Mouse (Mus musculus) left cerebral cortex, postnatal 10 days (tissue): ENCODE results near the gene Rc3h2. TPM values are rescaled to one million over a fixed set of nuclear protein-coding genes. Genes with fewer than 3 reads are reported as not detected.

Source experiments
- DNase-seq, 2 experiments: peaks; one replicate each; pipeline ENCODE4 v3.0.0; 2021 to 2022; ENCODE audit warnings: low spot score in 2 of 2, mixed read lengths in 1 of 2; ENCODE audit errors: extremely low spot score in 1 of 2
- intact Hi-C: fragments of 180-260 bp; cut with DNase I; formaldehyde crosslinking; loops from one replicate; pipeline ENCODE4 v1.15.1; 2025
- total RNA-seq, 2 experiments: library from RNA; stranded (reverse); gene quantifications; 2 replicates each; pipeline ENCODE4 v1.2.3; 2021

Rc3h2 gene
- total RNA-seq: 10 to 100 TPM; 91.1 to 93.3 TPM

GRCm38 (mm10) chr2:37422306-37423304 is at the start of gene Rc3h2:
Gene Rc3h2 (minus strand): TSS chr2:37422903.
- peak; percentile 96 to 97 for DNase-seq
- intact Hi-C loops: loop anchor here (10.0 kb wide), 1 partner anchor 352 kb away; the partner anchor contains the start of gene Crb2

- intact Hi-C loops: no loop called here
- DNase-seq: no peak
These were observed 43.6 kb upstream of the Rc3h2 start for GRCm38 (mm10) chr2:37466266-37466665.

- DNase-seq: no peak
- intact Hi-C loops: no loop called here
These were observed 38.0 kb upstream of the Rc3h2 start for GRCm38 (mm10) chr2:37460707-37461106.

DNA sequence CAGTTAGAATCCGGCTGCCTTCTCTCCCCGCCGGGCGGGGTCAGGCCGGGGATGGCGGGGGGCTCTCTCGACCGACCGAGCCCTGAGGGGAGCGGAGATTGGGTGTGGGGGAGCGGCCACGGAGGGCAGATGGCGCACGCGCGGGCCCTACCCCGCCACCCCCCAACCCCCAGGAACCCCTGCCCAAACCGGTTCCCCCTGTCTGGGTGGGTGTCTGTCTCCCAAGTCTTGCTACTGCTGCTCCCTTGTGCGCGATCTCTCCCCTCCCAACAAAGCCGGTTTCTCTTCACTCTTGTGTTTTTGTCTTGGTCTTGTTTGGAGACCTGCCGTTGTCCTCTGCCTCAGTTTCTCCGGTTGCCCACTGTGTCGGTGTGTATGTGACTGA is 29.7 kb upstream of the Rc3h2 start:
- intact Hi-C loops: no loop called here
- DNase-seq: no peak

GRCm38 (mm10) chr2:37451667-37452375 is 29.1 kb upstream of the Rc3h2 start:
- intact Hi-C loops: no loop called here
- peak; percentile 83 to 97 for DNase-seq

DNA sequence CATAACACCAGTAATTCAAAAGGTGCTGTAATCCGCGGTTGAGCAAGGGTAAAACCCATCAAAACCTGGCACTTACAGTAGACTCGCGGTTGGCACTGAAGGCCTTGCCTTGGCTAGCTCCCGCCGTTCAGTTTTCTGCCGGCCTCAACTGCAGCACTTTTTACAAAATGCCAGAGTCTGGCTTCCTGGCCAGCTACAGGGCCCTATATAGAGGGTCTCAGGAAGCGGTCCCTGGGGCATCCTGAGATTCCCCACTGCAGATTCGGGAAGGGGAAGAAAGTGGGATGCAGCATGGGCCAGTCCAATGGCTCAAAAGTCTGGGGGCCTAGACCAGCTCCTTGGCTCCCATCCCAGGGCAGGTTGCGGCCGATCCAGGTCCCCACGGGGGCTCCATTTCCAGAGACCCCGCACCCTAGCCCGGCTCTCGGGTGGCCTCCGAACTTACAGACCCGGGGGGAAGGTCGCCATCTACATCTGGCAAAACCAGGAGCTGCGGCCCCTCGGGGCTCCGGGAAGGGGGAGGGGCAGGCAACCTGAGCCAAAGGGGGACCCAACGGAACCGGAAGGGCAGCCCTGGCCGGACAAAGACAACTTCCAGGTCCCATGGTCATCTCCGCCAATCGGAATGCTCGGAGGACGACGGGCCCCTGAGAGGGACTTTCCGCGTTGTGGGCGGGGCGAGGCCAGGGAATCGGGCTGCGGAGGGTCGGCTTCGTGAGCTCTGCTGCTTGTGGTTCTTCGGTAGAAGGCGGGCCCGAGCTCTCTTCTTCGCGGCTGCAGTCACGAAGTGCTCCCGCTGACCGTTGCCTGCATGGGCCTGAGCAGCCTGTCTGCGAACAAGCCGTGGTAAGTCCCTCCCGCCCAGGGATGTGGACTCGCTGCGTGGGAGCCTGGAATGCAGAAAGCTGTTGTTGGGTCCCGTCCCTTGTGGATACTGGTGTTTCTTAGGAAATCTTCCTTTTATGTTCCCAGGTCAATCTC is 20.2 kb upstream of the Rc3h2 start, which contains the start of the genes Zbtb26, Zbtb6 and Rabgap1:
Zbtb26 (minus strand) TSS at position 525 of the 981 bp plus-strand sequence.
Zbtb6 (minus strand) TSS at position 561 of the 981 bp plus-strand sequence.
Rabgap1 (plus strand) TSS at position 669 of the 981 bp plus-strand sequence.
- peak; percentile 94 to 98 for DNase-seq
- intact Hi-C loops: no loop called here

- no peak for DNase-seq
- intact Hi-C loops: no loop called here
These were observed 8.9 kb upstream of the Rc3h2 start for GRCm38 (mm10) chr2:37431609-37432008.

DNA sequence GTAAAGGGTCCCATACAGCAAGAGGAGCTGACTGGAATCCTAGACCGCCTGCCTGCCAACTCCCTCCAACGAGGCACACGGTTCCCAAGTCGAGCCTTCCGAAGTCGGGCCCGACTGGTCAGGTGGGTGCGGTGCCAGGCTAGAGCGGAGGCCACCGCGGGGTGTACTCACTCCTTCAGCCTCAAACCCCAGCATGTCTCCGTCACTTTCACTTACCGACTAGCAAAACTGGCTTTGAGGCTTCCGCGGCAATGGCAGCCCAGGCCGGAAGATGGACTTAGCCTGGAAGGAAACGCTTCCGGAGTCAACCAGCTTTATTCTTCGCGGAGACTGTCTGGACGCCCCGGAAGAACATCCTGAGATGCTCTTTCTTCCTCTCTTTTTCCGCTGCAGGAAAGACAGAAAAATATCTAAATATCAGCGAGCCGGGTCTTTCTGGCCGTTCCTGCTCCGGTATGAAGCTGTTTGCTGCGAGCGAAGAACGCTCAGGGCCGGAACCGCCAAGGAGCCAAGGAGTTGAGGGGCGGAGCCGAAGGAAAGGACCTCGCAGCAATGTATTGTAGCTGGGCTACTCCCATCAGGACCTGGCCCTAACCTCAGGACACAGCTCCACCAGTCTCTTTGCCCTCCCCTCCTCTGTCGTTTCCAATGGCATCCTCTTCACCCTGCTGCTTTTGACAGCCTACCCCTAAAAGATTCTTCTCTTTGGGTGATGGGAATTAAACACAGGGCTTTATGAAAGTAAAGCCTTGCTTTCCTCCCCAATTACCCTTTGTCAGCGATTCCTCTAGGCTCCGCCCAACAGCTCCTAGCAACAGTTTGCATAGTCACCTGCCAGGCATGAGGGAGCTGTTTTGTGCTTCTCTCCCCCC is 8.1 kb upstream of the Rc3h2 start:
- DNase-seq: peak; percentile 89 to 90
- intact Hi-C loops: no loop called here

DNA sequence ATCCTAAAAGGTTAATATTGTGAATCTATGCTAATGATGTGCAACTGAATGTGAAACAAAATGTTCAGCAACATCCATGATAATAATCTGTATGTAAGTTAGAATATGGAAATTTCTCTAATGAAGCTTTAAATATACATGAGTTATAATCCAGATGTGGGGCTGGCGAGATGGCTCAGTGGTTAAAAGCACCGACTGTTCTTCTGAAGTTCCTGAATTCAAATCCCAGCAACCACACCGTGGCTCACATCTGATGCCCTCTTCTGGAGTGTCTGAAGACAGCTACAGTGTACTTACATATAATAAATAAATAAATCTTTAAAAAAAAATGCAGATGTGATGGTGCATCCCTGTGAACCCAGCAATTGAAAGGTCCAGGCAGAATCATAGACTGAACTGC is 968 bp upstream of the Rc3h2 start:
- DNase-seq: peak in 1 of 2 experiments; percentile 13
- intact Hi-C loops: loop anchor here (10.0 kb wide), 1 partner anchor 351 kb away; the partner anchor contains the start of gene Crb2

- no peak for DNase-seq
These were observed 800 bp downstream of the Rc3h2 start for GRCm38 (mm10) chr2:37421903-37422302.

DNA sequence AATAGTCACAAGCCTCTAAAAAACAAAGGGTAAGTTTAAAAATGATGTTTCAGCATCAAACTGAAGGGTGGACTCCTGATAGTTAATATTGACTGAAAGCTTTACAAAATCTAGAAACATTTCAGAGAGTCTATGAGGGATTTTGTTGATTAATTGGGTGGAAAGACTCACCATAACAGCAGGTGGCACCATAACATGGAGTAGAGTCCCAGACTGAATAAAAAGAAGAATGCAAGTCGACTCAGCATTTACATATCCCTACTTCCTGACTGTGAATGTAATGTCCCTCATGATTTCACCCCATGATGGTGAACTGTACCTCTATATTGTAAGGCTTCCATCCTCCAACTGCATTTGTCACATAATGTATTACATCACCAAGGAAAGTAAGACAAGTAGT is 27.2 kb downstream of the Rc3h2 start:
- intact Hi-C loops: loop anchor here (5.0 kb wide), 1 partner anchor 92 kb away; no protein-coding TSS in a partner anchor
- no peak for DNase-seq

More at GRCm38 (mm10) chr2:37421903-37422302, 800 bp downstream of the Rc3h2 start:
- intact Hi-C loops: loop anchor here (10.0 kb wide), 1 partner anchor 353 kb away; the partner anchor contains the start of gene Crb2

DNA sequence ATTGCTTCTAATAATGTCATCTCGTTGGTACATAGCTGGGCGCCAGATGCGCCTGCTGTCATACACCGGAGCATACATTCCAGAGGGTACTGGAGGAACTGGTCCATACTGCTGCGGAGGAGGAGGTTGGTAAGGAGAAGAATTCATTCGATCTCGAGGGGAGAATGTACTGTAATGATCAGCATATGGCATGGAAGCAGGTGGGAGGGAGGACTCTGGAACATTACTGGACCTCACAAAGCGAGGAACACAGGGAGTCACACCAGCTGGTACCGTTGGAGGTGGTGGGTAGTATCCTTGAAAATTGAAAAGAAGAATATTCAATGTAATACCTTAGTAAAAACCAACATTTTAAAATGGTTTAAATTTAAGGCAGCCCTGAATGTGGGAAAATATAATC is 39.8 kb downstream of the Rc3h2 start:
- no peak for DNase-seq
- intact Hi-C loops: no loop called here

- intact Hi-C loops: no loop called here
- peak; percentile 39 to 52 for DNase-seq
These were observed 42.5 kb downstream of the Rc3h2 start for GRCm38 (mm10) chr2:37380189-37380588.

DNA sequence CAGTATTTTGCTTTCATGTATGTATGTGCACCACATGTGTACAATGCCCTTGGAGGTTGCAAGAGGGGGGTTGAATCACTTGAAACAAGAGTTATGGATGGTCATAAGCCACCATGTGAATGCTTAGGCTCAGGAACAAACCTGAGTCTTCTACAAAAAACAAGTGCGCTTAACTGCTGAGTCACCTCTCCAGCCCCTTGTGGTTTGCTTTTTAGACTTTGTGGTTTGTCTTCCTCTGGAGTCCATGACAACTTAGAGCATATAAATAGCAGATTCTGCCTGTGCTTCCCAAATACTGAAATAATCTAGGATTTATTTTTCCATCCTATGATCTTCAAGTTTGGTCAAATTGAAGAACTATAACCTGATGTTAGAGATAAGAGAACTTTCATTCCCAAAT is 46.7 kb downstream of the Rc3h2 start:
- DNase-seq: no peak
- intact Hi-C loops: loop anchor here (5.0 kb wide), 1 partner anchor 36 kb away; no protein-coding TSS in a partner anchor

DNA sequence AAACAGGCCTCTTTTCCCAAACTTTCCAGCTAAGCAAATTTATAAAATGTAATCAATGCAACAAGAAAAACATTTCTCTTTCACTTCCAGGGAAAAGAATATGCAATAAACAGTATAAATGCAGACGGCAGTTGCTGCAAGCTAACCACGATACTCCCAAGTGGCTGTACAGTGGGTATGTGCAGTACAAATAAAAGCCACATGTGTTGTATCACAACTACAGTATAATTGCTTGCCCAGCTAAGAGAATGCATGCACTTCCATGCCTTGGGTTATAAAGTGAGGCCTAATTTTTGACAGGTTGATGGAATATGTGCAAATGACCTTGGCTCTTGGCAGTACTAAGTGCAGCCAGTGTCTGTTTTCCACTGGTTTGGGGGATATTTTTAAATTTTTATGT is 52.1 kb downstream of the Rc3h2 start:
- intact Hi-C loops: no loop called here
- DNase-seq: no peak

DNA sequence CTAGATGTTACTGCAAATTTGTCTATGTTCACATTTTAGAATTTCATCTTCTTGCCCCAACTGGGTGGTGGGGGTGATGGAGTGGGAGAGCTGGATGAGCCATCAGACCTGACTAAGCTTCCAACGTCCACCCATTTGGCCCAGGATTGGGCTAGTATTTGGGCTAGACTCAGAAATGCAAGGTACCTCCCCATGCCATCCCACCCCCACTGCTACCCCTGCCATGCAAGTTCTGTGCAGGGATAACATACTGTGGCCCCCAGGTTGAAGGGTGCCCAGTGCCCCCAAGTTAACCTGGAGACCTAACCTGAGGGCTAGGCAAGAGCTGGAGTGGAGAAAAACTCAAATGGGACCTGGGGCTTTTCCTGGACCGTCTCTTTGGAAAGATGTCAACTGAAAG is 62.8 kb downstream of the Rc3h2 start:
- DNase-seq: peak in 1 of 2 experiments; percentile 22
- intact Hi-C loops: no loop called here
